Mouse (Mus musculus): ENCODE measurements around the gene Fbxo48.

The Fbxo48 gene

GRCm38 (mm10) chr11:16973086-16973485, 21.9 kb downstream of the Fbxo48 start:
- DNase-seq, result no peak

- DNase-seq, result no peak
These were observed 25.8 kb downstream of the Fbxo48 start for GRCm38 (mm10) chr11:16976937-16977336.

GRCm38 (mm10) chr11:16977611-16978010, 26.4 kb downstream of the Fbxo48 start:
- no peak for DNase-seq

GRCm38 (mm10) chr11:16978161-16978707, 27.1 kb downstream of the Fbxo48 start:
- no peak for DNase-seq

- no peak for DNase-seq
These were observed 35.5 kb downstream of the Fbxo48 start for GRCm38 (mm10) chr11:16986550-16987187.

- DNase-seq, result no peak
These were observed 36.7 kb downstream of the Fbxo48 start for GRCm38 (mm10) chr11:16987745-16988328.

- DNase-seq, result no peak
These were observed 38.7 kb downstream of the Fbxo48 start for GRCm38 (mm10) chr11:16989885-16990284.

GRCm38 (mm10) chr11:16992880-16993279, 41.7 kb downstream of the Fbxo48 start:
- DNase-seq, result no peak

- no peak for DNase-seq
These were observed 45.6 kb downstream of the Fbxo48 start for GRCm38 (mm10) chr11:16996818-16997217.

GRCm38 (mm10) chr11:16997465-16997864, 46.3 kb downstream of the Fbxo48 start:
- DNase-seq, result no peak

- DNase-seq, result no peak
These were observed 48.2 kb downstream of the Fbxo48 start for GRCm38 (mm10) chr11:16999387-16999786.

GRCm38 (mm10) chr11:16999933-17000332, 48.8 kb downstream of the Fbxo48 start:
- DNase-seq, result no peak

GRCm38 (mm10) chr11:17000353-17001334, 49.5 kb downstream of the Fbxo48 start:
- DNase-seq, result no peak

GRCm38 (mm10) chr11:17002739-17003373, 51.7 kb downstream of the Fbxo48 start:
- DNase-seq, result no peak

GRCm38 (mm10) chr11:17003757-17004156, 52.6 kb downstream of the Fbxo48 start:
- no peak for DNase-seq
